Mouse (Mus musculus) limb, embryonic 12.5 days (tissue): ENCODE results near the gene Cltb. TPM values are rescaled to one million over a fixed set of nuclear protein-coding genes. Genes with fewer than 3 reads are reported as not detected.
A peak's percentile ranks its signal among the peaks of the same experiment; 100 is the strongest.
"Not testable (repeated sequence)": the region's sequence is repeated elsewhere in the genome, so short reads cannot be mapped to it uniquely, and the experiment has no call there.

ENCODE experiments used
- ATAC-seq: fragments of 200-750 bp; cut with Nextera tagmentation; 2 replicates; pipeline ENCODE4 v1.8.0; 2017; ENCODE audit warnings: low read depth, moderate TSS enrichment; ENCODE audit not compliant: insufficient number of reproducible peaks, insufficient read depth, low FRiP score, low TSS enrichment
- H3K27ac ChIP-seq: fragments of 300-500 bp; sonication (generic); 2 replicates; pipeline ENCODE4 v1.5.1; 2016; ENCODE audit warnings: mild to moderate bottlenecking, moderate library complexity
- H3K27me3 ChIP-seq: fragments of 300-500 bp; sonication (generic); 2 replicates; pipeline ENCODE4 v1.6.1; 2016; ENCODE audit warnings: mild to moderate bottlenecking, moderate library complexity
- H3K36me3 ChIP-seq: fragments of 300-500 bp; sonication (generic); 2 replicates; pipeline ENCODE4 v1.6.1; 2016; ENCODE audit warnings: mild to moderate bottlenecking, moderate library complexity
- H3K4me1 ChIP-seq: fragments of 300-500 bp; sonication (generic); replicated peaks from 2 replicates; pipeline ENCODE4 v1.6.1; 2016
- H3K4me2 ChIP-seq: fragments of 300-500 bp; sonication (generic); 2 replicates; pipeline ENCODE4 v1.6.1; 2016; ENCODE audit warnings: mild to moderate bottlenecking, moderate library complexity
- H3K4me3 ChIP-seq: fragments of 300-500 bp; sonication (generic); replicated peaks from 2 replicates; pipeline ENCODE4 v1.5.1; 2016; ENCODE audit warnings: mild to moderate bottlenecking
- H3K9ac ChIP-seq: fragments of 300-500 bp; sonication (generic); replicated peaks from 2 replicates; pipeline ENCODE4 v1.6.1; 2016; ENCODE audit warnings: mild to moderate bottlenecking, moderate library complexity
- H3K9me3 ChIP-seq: fragments of 300-500 bp; sonication (generic); 2 replicates; pipeline ENCODE4 v1.6.1; 2016; ENCODE audit warnings: mild to moderate bottlenecking, moderate library complexity
- WGBS: fragments of 180-500 bp; shearing (Covaris S2); methylation state at CpG from one replicate; pipeline ENCODE4 v1.1.7; 2016; 5-methylcytosine and 5-hydroxymethylcytosine counted together
- polyA plus RNA-seq: library from polyadenylated mRNA; unstranded; fragments of >200 nt; fragmentation: Nextera tagmentation; extraction: Ambion mirVana; gene quantifications from 2 replicates; pipeline ENCODE4 v1.2.1, GENCODE M21; 2016

The Cltb gene
- polyA plus RNA-seq, 1 experiment from 2014 or later: 17.2 TPM

- not testable (repeated sequence) for H3K27ac ChIP-seq, H3K4me3 ChIP-seq, H3K4me1 ChIP-seq, H3K9ac ChIP-seq, H3K36me3 ChIP-seq, ATAC-seq, H3K4me2 ChIP-seq, H3K9me3 ChIP-seq
- 87% methylated on average over 8 of the region's 8 CpGs for WGBS
- peaks cover 24% of the 10 kb centered on the region for H3K27me3 ChIP-seq
Observed at GRCm38 (mm10) chr13:54613141-54613540, 2.0 kb upstream of the Cltb start.

DNA sequence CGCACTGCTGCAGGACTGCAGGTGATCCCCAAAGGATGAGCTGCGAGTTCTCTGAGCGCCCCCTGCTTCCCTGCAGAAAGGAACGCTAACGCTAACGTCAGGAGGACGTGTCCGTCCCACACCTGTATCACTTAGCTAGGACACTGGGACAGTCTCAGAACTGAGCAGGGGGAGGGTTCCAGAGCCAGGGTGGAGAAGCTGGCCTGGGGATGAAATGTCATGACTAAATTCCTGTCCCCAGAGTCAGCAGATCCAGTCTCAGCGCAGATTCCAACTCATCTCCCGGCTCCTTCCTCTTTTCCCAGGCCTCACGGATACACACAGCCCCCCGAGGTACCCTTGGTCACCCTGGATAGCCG, 552 bp downstream of the Cltb start:
- no peak for ATAC-seq
- Histone ChIP-seq H3K27me3 (peaks cover 24% of the 10 kb centered on the region), H3K36me3 (no peaks in the 10 kb centered on the region; the same call in 1 of the 2 replicates), H3K9ac (peak overlapping the region; percentile 63), H3K4me3 (peak overlapping the region; percentile 59), H3K9me3 (no peaks in the 10 kb centered on the region), H3K4me2 (peak overlapping the region; percentile 92), H3K27ac (no peak overlapping the region), H3K4me1 (peaks cover 9% of the 10 kb centered on the region)
- WGBS: 8% methylated on average over 13 of the region's 13 CpGs

DNA sequence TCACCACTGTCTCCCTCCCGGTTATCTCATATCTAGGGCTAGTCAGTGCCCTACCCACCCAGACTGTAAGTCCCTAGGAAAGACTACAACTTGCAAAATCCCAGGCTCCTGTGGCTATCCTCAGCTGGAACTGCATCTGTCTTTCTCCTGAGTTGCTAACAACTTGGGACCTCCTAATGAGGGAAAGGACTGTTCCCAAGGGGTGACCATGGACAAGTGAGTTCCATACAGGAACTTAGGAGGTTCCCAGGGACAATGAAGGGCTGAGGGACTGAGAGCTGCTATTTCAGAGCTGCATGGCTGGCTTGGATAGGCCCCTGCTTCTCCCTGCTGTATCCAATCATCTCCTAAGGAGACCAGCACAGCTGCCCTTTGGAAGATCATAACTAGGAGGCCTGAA, 1.8 kb downstream of the Cltb start:
- Histone ChIP-seq H3K4me2 (no peak overlapping the region), H3K4me1 (peaks cover 14% of the 10 kb centered on the region), H3K27ac (no peak overlapping the region), H3K9me3 (no peaks in the 10 kb centered on the region), H3K27me3 (peaks cover 24% of the 10 kb centered on the region), H3K4me3 (no peak overlapping the region), H3K9ac (no peak overlapping the region), H3K36me3 (no peaks in the 10 kb centered on the region; the same call in 1 of the 2 replicates)
- no peak for ATAC-seq
- 21% methylated on average over 1 of the region's 1 CpGs for WGBS

GRCm38 (mm10) chr13:54608666-54609065, 2.5 kb downstream of the Cltb start:
- Histone ChIP-seq H3K36me3 (no peaks in the 10 kb centered on the region; the same call in 1 of the 2 replicates), H3K27ac (no peak overlapping the region), H3K9ac (no peak overlapping the region), H3K9me3 (no peaks in the 10 kb centered on the region), H3K4me2 (no peak overlapping the region), H3K4me1 (peaks cover 21% of the 10 kb centered on the region), H3K4me3 (no peak overlapping the region), H3K27me3 (peaks cover 24% of the 10 kb centered on the region)
- 23% methylated on average over 8 of the region's 8 CpGs for WGBS
- no peak for ATAC-seq

- H3K9ac ChIP-seq: no peak overlapping the region
- H3K27ac ChIP-seq: no peak overlapping the region
- H3K4me2 ChIP-seq: no peak overlapping the region
- no peak overlapping the region for H3K4me3 ChIP-seq
- peaks cover 27% of the 10 kb centered on the region for H3K4me1 ChIP-seq
- 67% methylated on average over 3 of the region's 3 CpGs for WGBS
- no peaks in the 10 kb centered on the region; the same call in 1 of the 2 replicates for H3K36me3 ChIP-seq
- H3K9me3 ChIP-seq: no peaks in the 10 kb centered on the region
- H3K27me3 ChIP-seq: peaks cover 24% of the 10 kb centered on the region
- no peak for ATAC-seq
Observed at GRCm38 (mm10) chr13:54608002-54608401, 3.1 kb downstream of the Cltb start.

DNA sequence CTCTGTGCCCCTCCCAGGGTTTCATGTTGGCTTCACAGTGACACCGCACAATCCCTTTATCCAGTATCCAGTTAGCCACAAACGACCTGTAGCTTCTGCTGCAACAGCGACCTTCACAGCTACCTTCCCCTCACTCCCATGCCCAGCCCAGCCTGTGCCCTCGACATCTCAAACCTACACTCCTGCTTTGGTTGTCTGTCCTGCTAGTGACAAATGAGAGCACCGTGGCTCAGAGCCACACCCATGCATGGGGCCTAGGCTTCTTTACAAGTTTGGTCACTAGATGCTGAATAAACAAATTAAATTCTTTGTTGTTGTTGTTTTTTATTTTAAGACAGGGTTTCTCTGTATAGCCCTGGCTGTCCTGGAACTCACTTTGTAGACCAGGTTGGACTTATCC, 3.9 kb downstream of the Cltb start:
- peaks cover 24% of the 10 kb centered on the region for H3K27me3 ChIP-seq
- peaks cover 35% of the 10 kb centered on the region for H3K4me1 ChIP-seq
- no peak overlapping the region for H3K27ac ChIP-seq
- no peaks in the 10 kb centered on the region for H3K9me3 ChIP-seq
- no peak overlapping the region for H3K4me3 ChIP-seq
- WGBS: 66% methylated on average over 5 of the region's 5 CpGs
- H3K4me2 ChIP-seq: no peak overlapping the region
- no peak overlapping the region for H3K9ac ChIP-seq
- H3K36me3 ChIP-seq: no peaks in the 10 kb centered on the region; the same call in 1 of the 2 replicates
- ATAC-seq: no peak

DNA sequence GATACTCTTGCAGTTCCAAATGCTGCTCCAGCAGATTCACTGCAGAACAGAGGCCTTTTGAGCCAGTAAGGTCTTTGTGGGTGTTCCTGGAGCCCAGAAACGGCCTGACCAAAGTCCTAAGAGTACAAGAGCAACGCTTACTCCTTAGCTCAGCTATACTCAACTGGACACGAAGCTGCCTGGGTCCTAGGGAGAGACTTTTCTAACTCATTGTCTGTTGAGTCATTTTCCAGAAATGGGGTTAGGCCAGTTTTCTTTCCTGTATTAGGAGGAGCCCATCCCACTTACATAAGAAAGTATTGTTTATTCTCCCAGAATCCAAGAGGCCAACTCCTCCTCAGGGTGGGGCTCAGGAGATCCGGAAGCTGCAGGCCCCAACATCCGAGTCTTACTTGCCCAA, 5.7 kb downstream of the Cltb start:
- WGBS: 80% methylated on average over 5 of the region's 5 CpGs
- Histone ChIP-seq H3K4me2 (no peak overlapping the region), H3K9me3 (no peaks in the 10 kb centered on the region), H3K36me3 (no peaks in the 10 kb centered on the region; the same call in 1 of the 2 replicates), H3K4me1 (peaks cover 34% of the 10 kb centered on the region), H3K27me3 (peaks cover 14% of the 10 kb centered on the region), H3K4me3 (no peak overlapping the region), H3K27ac (no peak overlapping the region), H3K9ac (no peak overlapping the region)
- ATAC-seq: no peak

GRCm38 (mm10) chr13:54604221-54604620, 6.9 kb downstream of the Cltb start:
- Histone ChIP-seq H3K9me3 (no peaks in the 10 kb centered on the region), H3K36me3 (peaks cover 4% of the 10 kb centered on the region), H3K4me1 (peaks cover 34% of the 10 kb centered on the region), H3K27ac (peak overlapping the region; percentile 66), H3K27me3 (peaks cover 4% of the 10 kb centered on the region; the same call in 1 of the 2 replicates), H3K4me2 (no peak overlapping the region), H3K9ac (no peak overlapping the region), H3K4me3 (no peak overlapping the region)
- no peak for ATAC-seq
- 66% methylated on average over 4 of the region's 4 CpGs for WGBS

- ATAC-seq: 0 out of 2 replicates have a peak, but pooled peaks have one; percentile 32
- peaks cover 30% of the 10 kb centered on the region for H3K4me1 ChIP-seq
- no peaks in the 10 kb centered on the region for H3K27me3 ChIP-seq
- no peak overlapping the region for H3K4me2 ChIP-seq
- peaks cover 11% of the 10 kb centered on the region for H3K36me3 ChIP-seq
- H3K4me3 ChIP-seq: no peak overlapping the region
- no peak overlapping the region for H3K9ac ChIP-seq
- H3K27ac ChIP-seq: peak overlapping the region; percentile 66; the same call in 1 of the 2 replicates
- no peaks in the 10 kb centered on the region for H3K9me3 ChIP-seq
Observed at GRCm38 (mm10) chr13:54603501-54603900, 7.6 kb downstream of the Cltb start.

- Histone ChIP-seq H3K4me2 (peak overlapping the region; percentile 15; the same call in 1 of the 2 replicates), H3K9ac (0 out of 2 replicates have a peak overlapping the region, but pooled peaks have one; percentile 12), H3K27me3 (no peaks in the 10 kb centered on the region), H3K27ac (peak overlapping the region; percentile 45; the same call in 1 of the 2 replicates), H3K9me3 (no peaks in the 10 kb centered on the region), H3K36me3 (peaks cover 19% of the 10 kb centered on the region), H3K4me3 (no peak overlapping the region), H3K4me1 (peaks cover 30% of the 10 kb centered on the region)
- ATAC-seq: 0 out of 2 replicates have a peak, but pooled peaks have one; percentile 38
- 14% methylated on average over 3 of the region's 3 CpGs for WGBS
Observed at GRCm38 (mm10) chr13:54602639-54603111, 8.5 kb downstream of the Cltb start.

DNA sequence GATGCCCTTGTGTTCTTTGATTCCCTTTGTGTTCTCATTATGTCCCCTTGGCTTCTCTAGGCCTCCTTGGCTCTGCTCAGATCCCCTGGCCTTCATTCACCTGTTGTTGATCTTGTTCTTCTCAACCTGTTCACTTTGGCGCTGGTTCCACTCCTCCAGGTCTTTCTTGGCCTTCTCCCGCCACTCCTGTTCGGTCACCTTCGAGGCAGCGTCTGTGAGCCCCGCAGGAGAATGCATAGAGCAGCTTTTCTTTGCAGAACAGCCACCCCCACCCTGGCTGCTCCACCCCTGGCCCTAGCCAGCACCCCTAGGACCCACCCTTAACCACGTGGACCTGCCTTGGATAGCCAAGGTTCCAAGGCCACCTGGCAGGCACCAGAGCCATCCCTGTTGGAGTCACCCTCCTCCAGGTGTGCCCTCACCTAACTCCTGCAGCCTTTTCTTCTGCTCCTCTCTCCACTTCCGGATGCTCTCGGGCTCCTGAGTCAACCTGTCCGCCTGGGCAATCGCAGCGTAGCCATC, 12.5 kb downstream of the Cltb start:
- Histone ChIP-seq H3K4me1 (peaks cover 19% of the 10 kb centered on the region), H3K4me2 (no peak overlapping the region), H3K9me3 (no peaks in the 10 kb centered on the region), H3K27ac (no peak overlapping the region), H3K9ac (no peak overlapping the region), H3K36me3 (peaks cover 25% of the 10 kb centered on the region), H3K4me3 (no peak overlapping the region), H3K27me3 (no peaks in the 10 kb centered on the region)
- WGBS: 89% methylated on average over 12 of the region's 12 CpGs
- no peak for ATAC-seq

DNA sequence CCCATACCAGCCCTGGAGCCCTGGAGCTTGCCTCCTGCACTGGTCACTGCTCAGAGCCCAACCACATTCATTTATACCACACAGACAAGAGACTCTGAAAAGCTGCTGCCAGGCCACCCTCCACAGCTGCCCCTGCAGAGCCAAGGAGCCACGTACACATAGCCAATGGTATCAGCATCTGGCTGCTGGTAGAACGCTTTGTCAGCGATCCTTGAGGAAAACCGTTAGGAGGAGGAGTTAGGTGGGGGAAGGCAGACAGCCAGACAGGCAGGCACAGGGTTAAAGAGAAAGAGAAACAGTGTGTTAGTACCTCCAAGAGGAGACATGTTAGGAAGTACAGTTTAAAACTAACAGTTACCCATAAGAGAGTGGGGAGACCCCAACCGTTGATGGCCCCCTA, 14.3 kb downstream of the Cltb start:
- no peak for ATAC-seq
- peaks cover 29% of the 10 kb centered on the region for H3K36me3 ChIP-seq
- no peaks in the 10 kb centered on the region for H3K9me3 ChIP-seq
- H3K4me3 ChIP-seq: no peak overlapping the region
- H3K27me3 ChIP-seq: no peaks in the 10 kb centered on the region
- peaks cover 1% of the 10 kb centered on the region for H3K4me1 ChIP-seq
- H3K27ac ChIP-seq: no peak overlapping the region
- no peak overlapping the region for H3K4me2 ChIP-seq
- H3K9ac ChIP-seq: no peak overlapping the region
- 70% methylated on average over 5 of the region's 5 CpGs for WGBS
